Mouse (Mus musculus) liver, embryonic 12.5 days (tissue): ENCODE measurements around the gene Ube2t. TPM values are rescaled to one million over a fixed set of nuclear protein-coding genes. Genes with fewer than 3 reads are reported as not detected.

ENCODE experiments used
- ATAC-seq: fragments of 200-750 bp; cut with Nextera tagmentation; 2 replicates; pipeline ENCODE4 v1.8.0; 2017; ENCODE audit warnings: moderate number of reproducible peaks, mild to moderate bottlenecking, moderate library complexity
- H3K27ac ChIP-seq: fragments of 300-500 bp; sonication (generic); 2 replicates; pipeline ENCODE4 v1.5.1; 2016; ENCODE audit warnings: mild to moderate bottlenecking
- H3K27me3 ChIP-seq: fragments of 300-500 bp; sonication (generic); replicated peaks from 2 replicates; pipeline ENCODE4 v1.6.1; 2016; ENCODE audit warnings: mild to moderate bottlenecking, moderate library complexity
- H3K36me3 ChIP-seq: fragments of 300-500 bp; sonication (generic); 2 replicates; pipeline ENCODE4 v1.6.1; 2016; ENCODE audit warnings: mild to moderate bottlenecking, moderate library complexity
- H3K4me1 ChIP-seq: fragments of 300-500 bp; sonication (generic); 2 replicates; pipeline ENCODE4 v1.6.1; 2016
- H3K4me2 ChIP-seq: fragments of 300-500 bp; sonication (generic); 2 replicates; pipeline ENCODE4 v1.6.1; 2016; ENCODE audit warnings: mild to moderate bottlenecking, moderate library complexity
- H3K4me3 ChIP-seq: fragments of 300-500 bp; sonication (generic); 2 replicates; pipeline ENCODE4 v1.5.1; 2016; ENCODE audit warnings: mild to moderate bottlenecking, moderate library complexity
- H3K9ac ChIP-seq: fragments of 300-500 bp; sonication (generic); 2 replicates; pipeline ENCODE4 v1.6.1; 2016; ENCODE audit warnings: mild to moderate bottlenecking, moderate library complexity
- H3K9me3 ChIP-seq: fragments of 300-500 bp; sonication (generic); replicated peaks from 2 replicates; pipeline ENCODE4 v1.6.1; 2016; ENCODE audit warnings: mild to moderate bottlenecking, moderate library complexity
- WGBS: fragments of 180-500 bp; shearing (Covaris S2); methylation state at CpG from one replicate; pipeline ENCODE4 v1.1.7; 2016; ENCODE audit not compliant: insufficient replicate concordance; 5-methylcytosine and 5-hydroxymethylcytosine counted together
- polyA plus RNA-seq: library from polyadenylated mRNA; unstranded; fragments of >200 nt; fragmentation: Nextera tagmentation; extraction: Ambion mirVana; gene quantifications from 2 replicates; pipeline ENCODE4 v1.2.1, GENCODE M21; 2016

Gene Ube2t
- polyA plus RNA-seq, 1 experiment from 2014 or later = 42.6 TPM

DNA sequence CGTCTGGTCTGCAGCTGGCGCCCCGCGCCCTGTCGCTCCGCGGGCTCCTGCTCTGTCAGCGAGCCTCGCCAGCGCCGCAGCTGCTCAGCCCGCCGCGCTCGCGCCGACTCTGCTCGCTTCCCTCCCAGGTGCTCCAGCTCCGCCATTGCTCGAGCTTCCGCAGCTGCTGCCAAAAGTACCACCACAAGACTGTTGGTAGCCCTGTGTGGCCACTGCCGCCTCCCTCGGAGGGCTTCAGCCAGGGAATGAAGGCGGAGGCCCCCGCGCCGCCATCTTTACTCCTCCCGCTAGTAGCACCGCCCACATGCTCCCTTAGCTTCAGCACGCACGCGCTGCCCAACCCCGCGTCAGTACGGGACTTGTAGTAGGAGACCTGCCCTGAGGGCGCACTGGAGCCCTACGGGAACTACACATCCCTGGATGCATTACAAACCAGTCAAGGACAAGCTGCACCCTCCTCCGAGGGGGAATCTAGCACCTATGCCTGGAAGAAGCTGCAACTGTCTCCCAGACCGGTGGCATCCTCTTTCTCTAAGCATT, 6.7 kb upstream of the Ube2t start, which contains the start of gene Ppp1r12b:
TSS of gene Ppp1r12b (minus strand) at position 306 of the 540 bp plus-strand sequence.
- H3K36me3 ChIP-seq = no peaks in the 10 kb centered on the region
- H3K27me3 ChIP-seq = no peaks in the 10 kb centered on the region
- peaks cover 28% of the 10 kb centered on the region for H3K4me1 ChIP-seq
- no peaks in the 10 kb centered on the region for H3K9me3 ChIP-seq
- under 1% methylated on average over 39 of the region's 39 CpGs for WGBS
- peak within 1 kb of the TSS; percentile 81 for H3K27ac ChIP-seq
- H3K9ac ChIP-seq = peak within 1 kb of the TSS; percentile 90
- peak; percentile 98 for ATAC-seq
- H3K4me3 ChIP-seq = peak within 1 kb of the TSS; percentile 94
- peak within 1 kb of the TSS; percentile 89 for H3K4me2 ChIP-seq

DNA sequence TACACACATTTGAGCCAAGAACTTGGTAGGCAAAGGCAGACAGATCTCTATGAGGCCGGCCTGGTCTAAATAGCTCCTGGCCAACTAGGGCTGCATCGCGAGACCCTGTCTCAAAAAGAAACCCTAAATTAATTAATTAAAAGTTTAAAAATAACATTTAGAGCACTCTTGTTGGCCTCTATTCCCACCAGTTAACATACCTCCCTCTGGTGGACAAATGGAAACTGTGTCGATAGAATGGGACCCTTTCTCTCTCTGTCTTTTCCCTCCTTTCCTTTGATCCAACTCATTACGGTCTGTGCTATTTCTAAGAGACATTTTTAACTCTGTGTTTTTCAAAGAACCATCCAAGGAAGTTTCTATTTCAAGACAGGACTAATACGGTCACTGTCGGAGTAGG, 1.7 kb upstream of the Ube2t start:
- Histone ChIP-seq H3K27me3 (no peaks in the 10 kb centered on the region), H3K9ac (no peak overlapping the region), H3K9me3 (no peaks in the 10 kb centered on the region), H3K4me1 (peaks cover 29% of the 10 kb centered on the region), H3K27ac (no peak overlapping the region), H3K4me2 (no peak overlapping the region), H3K4me3 (no peak overlapping the region), H3K36me3 (peaks cover 9% of the 10 kb centered on the region)
- 57% methylated on average over 7 of the region's 7 CpGs for WGBS
- no peak for ATAC-seq

DNA sequence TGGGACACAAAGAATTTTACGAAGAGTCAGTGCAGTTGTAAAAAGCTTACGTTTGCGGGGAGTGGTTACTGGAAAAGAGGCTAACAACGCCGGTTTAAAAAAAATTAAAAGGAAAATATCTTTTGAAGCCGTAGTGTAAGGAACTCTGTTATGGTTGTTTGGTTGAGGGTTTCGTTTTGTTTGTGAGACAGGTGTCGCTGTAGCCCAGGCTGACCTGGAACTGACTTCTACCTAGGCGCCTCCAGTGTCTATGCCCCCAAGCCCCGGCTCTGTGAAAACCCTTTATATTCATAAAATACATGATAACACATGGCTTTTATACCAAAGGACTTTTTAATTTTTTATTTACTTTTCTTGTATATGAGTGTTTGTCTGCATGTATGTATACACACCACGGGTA, 456 bp downstream of the Ube2t start:
- peak overlapping the region; percentile 79 for H3K4me3 ChIP-seq
- ATAC-seq = peak; percentile 72

DNA sequence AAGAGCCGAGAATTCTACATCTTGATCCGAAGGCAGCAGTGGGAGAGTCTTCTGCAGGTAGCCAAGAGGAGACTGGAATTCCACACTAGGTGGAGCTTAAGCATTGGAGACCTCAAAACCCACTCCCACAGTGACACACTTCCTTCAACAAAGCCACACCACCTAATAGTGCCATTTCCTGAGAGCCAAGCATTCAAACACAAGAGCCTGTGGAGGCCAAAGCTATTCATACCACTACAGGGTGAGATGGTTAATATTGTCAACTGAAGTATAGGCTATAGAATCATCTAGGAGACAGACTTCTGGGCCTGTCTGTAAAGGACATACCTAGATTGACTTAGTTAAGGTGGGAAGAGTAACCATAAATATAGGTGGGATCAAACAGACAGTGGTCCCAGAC, 3.1 kb downstream of the Ube2t start:
- Histone ChIP-seq H3K4me1 (peaks cover 24% of the 10 kb centered on the region), H3K9me3 (no peaks in the 10 kb centered on the region), H3K4me3 (no peak overlapping the region), H3K27me3 (no peaks in the 10 kb centered on the region), H3K9ac (no peak overlapping the region), H3K27ac (no peak overlapping the region), H3K36me3 (peaks cover 55% of the 10 kb centered on the region), H3K4me2 (no peak overlapping the region)
- ATAC-seq = no peak
- 87% methylated on average over 2 of the region's 2 CpGs for WGBS

More for the DNA sequence above, 456 bp downstream of the Ube2t start:
- Histone ChIP-seq H3K9ac (peak overlapping the region; percentile 83), H3K27ac (peak overlapping the region; percentile 82), H3K36me3 (peaks cover 29% of the 10 kb centered on the region), H3K27me3 (no peaks in the 10 kb centered on the region), H3K4me2 (peak overlapping the region; percentile 87), H3K4me1 (peaks cover 24% of the 10 kb centered on the region), H3K9me3 (no peaks in the 10 kb centered on the region)
- 2% methylated on average over 11 of the region's 11 CpGs for WGBS

DNA sequence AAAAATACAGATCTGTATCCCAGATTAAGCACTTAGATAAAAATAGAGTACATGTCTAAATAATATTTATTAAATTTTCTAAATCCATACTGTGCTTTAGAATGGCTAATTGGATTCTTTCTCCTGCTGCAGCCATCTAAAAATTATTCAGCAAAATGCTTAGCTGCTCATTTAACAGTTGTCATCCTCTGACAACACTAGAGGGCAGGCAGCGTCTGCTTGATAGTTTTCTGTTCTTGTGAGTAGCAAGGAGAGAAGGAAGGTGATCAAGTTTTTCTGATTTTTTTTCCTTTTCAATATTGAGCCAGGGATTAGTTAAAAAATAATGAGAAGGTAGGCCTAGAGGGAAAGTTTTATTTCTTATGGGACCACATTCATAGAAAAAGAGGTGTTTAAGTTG, 10.6 kb downstream of the Ube2t start:
- Histone ChIP-seq H3K9me3 (no peaks in the 10 kb centered on the region), H3K9ac (no peak overlapping the region), H3K4me3 (no peak overlapping the region), H3K36me3 (peaks cover 81% of the 10 kb centered on the region), H3K4me1 (no peaks in the 10 kb centered on the region), H3K27ac (no peak overlapping the region), H3K27me3 (no peaks in the 10 kb centered on the region), H3K4me2 (no peak overlapping the region)
- 86% methylated on average over 1 of the region's 1 CpGs for WGBS
- ATAC-seq = no peak

DNA sequence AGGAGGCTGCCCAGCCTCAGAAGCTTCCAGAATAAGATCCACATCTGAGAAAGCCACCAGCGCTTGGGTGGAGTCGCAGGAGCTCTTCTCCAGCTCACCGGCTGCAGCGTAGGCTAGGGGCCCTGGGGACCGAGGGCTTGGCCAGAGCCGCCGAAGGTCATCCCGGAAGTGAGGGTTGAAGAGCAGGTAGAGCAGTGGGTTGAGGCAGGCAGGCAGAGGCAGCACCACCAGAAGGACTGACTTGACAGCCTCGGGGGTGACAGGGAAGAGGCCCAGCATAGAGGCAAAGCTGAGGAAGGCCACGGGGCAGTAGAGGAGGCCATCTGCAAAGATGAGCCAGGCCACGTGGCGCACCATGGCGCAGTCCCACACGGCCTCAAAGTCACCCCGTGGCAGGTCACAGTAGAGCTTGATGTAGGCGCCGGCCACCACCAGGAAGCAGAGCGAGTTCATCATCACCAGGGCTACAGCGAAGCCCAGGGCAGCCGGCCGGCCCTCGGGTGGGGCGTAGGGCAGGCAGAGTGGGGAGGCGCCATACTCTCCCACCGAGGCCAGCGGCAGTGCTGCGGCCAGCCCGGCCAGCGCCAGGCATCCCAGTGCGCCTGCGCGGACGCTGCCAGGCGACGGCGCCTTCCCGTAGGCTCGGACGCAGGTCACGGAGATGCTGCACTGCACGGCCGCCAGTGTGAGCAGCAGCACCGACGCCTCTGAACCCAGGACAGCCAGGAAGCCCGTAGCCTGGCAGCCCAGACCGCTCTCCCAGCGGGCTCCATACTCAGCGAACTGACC, 25.0 kb downstream of the Ube2t start:
- Histone ChIP-seq H3K4me1 (peaks cover 11% of the 10 kb centered on the region), H3K4me3 (peak overlapping the region; percentile 50), H3K27ac (no peak overlapping the region), H3K36me3 (no peaks in the 10 kb centered on the region), H3K9me3 (no peaks in the 10 kb centered on the region), H3K27me3 (peaks cover 54% of the 10 kb centered on the region), H3K4me2 (peak overlapping the region; percentile 79), H3K9ac (peak overlapping the region; percentile 42; the same call in 1 of the 2 replicates)
- peak; percentile 30; the same call in 1 of the 2 replicates for ATAC-seq
- 23% methylated on average over 47 of the region's 48 CpGs for WGBS

DNA sequence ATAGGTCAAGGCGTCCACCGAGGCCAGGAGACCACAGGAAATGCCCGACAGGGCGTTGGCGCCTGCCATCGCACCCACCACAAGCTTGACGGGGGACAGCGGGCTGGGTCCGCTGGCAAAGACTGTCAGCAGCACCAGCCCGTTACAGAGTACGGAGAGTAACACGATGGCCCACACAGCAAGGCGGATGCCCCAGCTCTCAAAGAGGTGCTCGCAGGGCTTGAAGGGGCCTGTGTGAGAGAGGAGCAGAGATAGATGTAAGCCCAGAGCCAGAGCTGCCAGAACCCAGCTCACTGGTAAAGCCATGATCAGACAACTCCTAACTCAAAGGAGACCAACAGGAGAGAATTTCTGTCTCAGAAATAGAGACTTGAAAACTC, 25.6 kb downstream of the Ube2t start:
- H3K9me3 ChIP-seq = no peaks in the 10 kb centered on the region
- ATAC-seq = no peak
- peak overlapping the region; percentile 50 for H3K4me3 ChIP-seq
- H3K36me3 ChIP-seq = no peaks in the 10 kb centered on the region
- WGBS = 8% methylated on average over 14 of the region's 14 CpGs
- H3K27me3 ChIP-seq = peaks cover 54% of the 10 kb centered on the region
- peaks cover 11% of the 10 kb centered on the region for H3K4me1 ChIP-seq
- peak overlapping the region; percentile 42; the same call in 1 of the 2 replicates for H3K9ac ChIP-seq
- H3K27ac ChIP-seq = no peak overlapping the region
- H3K4me2 ChIP-seq = peak overlapping the region; percentile 79

DNA sequence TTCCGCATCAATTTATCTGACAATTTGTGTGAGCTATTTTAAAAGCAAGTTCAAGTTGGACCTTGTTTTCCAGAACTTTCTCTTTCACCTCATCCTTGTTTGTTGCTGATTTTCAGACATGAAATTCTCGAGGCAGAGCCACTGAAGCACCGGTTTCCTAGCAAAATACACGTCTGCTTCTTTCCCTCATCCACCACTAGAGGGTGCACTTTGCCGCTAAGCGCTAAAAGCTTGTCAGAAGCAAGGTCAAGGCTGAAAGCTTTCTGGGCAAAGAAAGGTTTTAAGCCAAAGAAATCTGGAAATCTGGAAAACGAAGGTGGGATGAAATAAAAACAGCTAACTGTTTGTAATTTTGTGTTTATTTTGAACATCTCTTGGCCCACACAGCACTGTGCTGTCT, 27.0 kb downstream of the Ube2t start:
- Histone ChIP-seq H3K4me2 (no peak overlapping the region), H3K4me3 (no peak overlapping the region), H3K4me1 (peaks cover 11% of the 10 kb centered on the region), H3K9ac (no peak overlapping the region), H3K36me3 (no peaks in the 10 kb centered on the region), H3K9me3 (no peaks in the 10 kb centered on the region), H3K27me3 (peaks cover 59% of the 10 kb centered on the region), H3K27ac (no peak overlapping the region)
- WGBS = 7% methylated on average over 7 of the region's 7 CpGs
- no peak for ATAC-seq

DNA sequence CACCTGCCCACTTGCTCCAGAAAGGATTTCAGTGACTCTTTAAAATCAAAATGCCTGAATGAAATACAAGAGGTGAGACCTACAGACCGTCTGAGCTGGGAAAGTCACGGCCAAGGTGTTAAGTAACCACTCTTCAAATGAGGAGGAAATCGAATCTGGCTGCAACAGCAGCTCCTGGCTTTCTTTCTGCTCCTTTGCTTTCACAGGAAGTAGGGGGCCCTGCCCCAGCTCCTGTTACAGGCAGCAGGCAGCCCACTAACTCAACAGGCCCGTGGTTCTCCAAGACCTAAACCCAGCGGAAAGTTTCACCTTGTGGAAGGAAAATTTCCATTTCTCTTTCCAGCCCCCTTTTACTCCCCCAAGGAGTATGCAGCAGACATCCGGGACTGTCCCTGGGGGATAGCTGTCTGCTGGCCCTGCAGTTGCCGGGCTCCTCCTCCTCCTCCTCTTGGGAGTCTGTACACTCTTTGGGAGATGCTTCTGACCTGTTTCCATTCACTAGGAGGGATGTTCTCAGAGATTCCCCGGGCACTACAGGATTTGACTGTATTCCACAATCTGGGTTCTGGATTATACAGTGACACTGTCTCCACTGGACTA, 29.8 kb downstream of the Ube2t start:
- Histone ChIP-seq H3K27me3 (peaks cover 57% of the 10 kb centered on the region), H3K4me2 (no peak overlapping the region), H3K9me3 (no peaks in the 10 kb centered on the region), H3K4me1 (peaks cover 13% of the 10 kb centered on the region), H3K9ac (no peak overlapping the region), H3K27ac (no peak overlapping the region), H3K4me3 (no peak overlapping the region), H3K36me3 (no peaks in the 10 kb centered on the region)
- WGBS = 22% methylated on average over 8 of the region's 8 CpGs
- no peak for ATAC-seq

DNA sequence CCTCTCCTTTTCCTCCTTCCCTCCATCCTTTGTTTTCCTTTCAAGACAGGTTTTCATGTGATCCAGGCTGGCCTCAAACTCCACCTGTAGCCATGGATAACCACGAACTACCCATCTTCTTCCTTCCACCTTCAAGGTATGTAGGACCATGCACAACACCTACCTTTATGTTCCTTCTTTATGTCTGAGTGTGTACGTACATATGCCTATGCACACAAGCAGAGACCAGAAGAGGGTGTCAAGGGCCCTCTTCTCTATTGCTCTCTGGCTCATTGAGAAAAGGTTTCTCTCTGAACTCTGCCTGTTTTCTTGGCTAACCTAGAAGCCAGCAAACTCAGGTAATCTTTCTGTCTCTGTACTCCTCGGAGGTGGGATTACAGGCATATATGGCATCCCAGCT, 32.4 kb downstream of the Ube2t start:
- Histone ChIP-seq H3K36me3 (no peaks in the 10 kb centered on the region), H3K9me3 (no peaks in the 10 kb centered on the region), H3K4me2 (no peak overlapping the region), H3K27me3 (peaks cover 38% of the 10 kb centered on the region), H3K4me3 (no peak overlapping the region), H3K4me1 (0 out of 2 replicates have a peak, but pooled peaks cover 4% of the 10 kb centered on the region), H3K9ac (no peak overlapping the region), H3K27ac (no peak overlapping the region)
- WGBS = 44% methylated on average over 3 of the region's 3 CpGs
- no peak for ATAC-seq

DNA sequence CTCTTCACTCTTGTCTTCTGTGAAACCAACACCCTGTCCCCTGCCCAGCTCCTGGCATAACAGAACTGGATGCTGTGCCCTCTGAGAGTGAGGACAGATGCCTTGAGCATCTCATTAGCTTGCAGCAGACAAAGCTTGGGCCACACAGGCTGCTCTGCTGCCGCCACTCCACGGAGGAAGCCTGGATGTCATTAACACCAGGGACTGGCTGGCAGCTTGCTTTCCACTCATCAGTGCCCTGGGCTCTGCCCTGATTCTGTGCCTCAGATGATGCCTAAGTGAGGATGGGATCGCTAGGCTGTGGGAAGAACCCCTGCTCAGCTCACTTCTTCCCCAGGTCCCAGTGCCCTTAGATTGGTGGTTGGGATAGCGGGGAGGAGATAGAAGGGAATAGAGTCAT, 33.1 kb downstream of the Ube2t start:
- Histone ChIP-seq H3K4me1 (0 out of 2 replicates have a peak, but pooled peaks cover 4% of the 10 kb centered on the region), H3K9me3 (no peaks in the 10 kb centered on the region), H3K36me3 (no peaks in the 10 kb centered on the region), H3K9ac (no peak overlapping the region), H3K27ac (no peak overlapping the region), H3K4me2 (no peak overlapping the region), H3K27me3 (peaks cover 31% of the 10 kb centered on the region), H3K4me3 (no peak overlapping the region)
- ATAC-seq = no peak
- 62% methylated on average over 4 of the region's 4 CpGs for WGBS

DNA sequence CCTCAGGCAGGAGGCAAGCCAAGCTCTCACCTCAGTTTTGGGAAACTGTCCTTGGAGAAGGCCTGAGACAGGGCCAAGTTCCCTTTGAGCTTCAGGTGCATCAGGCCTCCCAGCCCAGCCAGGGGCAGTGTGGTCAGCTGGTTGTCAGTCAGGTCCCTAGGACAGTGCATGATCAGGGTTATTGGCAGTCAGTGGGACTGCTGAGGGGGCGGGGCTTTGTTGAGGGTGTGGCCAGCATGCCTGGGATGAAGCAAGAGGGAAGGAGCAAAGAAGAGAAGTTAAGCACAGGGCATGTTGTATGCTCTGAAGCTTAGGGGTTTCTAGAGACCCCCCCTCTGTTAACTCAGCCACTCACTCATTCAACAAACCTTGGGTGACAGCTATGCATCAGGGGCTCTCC, 33.6 kb downstream of the Ube2t start:
- peak; percentile 46; the same call in 1 of the 2 replicates for ATAC-seq
- Histone ChIP-seq H3K9me3 (no peaks in the 10 kb centered on the region), H3K4me2 (no peak overlapping the region), H3K27ac (no peak overlapping the region), H3K27me3 (peaks cover 26% of the 10 kb centered on the region), H3K36me3 (no peaks in the 10 kb centered on the region), H3K4me3 (no peak overlapping the region), H3K9ac (no peak overlapping the region), H3K4me1 (0 out of 2 replicates have a peak, but pooled peaks cover 4% of the 10 kb centered on the region)
- 11% methylated on average over 1 of the region's 1 CpGs for WGBS
